ENCODE assay signal across 23 mouse cellular contexts in the genomic region with DNA sequence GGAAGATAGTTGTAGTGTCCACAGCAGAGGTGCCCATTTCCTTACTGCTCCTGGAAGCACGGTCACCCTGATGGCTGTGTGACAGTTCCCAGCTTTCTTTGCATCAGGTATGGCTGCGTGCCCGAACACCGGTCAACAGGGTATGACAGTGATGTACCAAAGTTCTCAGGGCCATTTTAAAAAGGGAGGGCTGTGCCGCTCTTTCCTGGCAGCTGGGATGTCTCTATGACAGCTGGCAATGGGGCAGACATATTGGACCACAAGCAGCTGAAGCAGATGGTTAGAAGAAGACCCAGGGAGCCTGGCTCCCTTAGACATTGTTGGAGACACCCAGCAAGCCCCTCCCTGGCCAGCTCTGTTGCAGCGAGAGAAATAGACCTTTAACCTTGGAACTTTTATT.
"Had no signal": no experiment of that assay in that cellular context is flagged by ENCODE, and none has a peak within 500 bp of the region (broad histone marks: within the 10 kb centered on the region; RNA-seq: fewer than 3 reads in every experiment).

No protein-coding gene starts in this region.

- ATAC-seq: liver, postnatal 0 days had no signal

- H3K9ac ChIP-seq: limb, embryonic 12.5 days; limb, embryonic 15.5 days; liver, embryonic 14.5 days; liver, postnatal 0 days; lung, embryonic 15.5 days; midbrain, embryonic 12.5 days; neural tube, embryonic 12.5 days; neural tube, embryonic 15.5 days had no signal

- H3K4me2 ChIP-seq: limb, embryonic 12.5 days; limb, embryonic 15.5 days; liver, embryonic 11.5 days; lung, embryonic 15.5 days; midbrain, embryonic 12.5 days; neural tube, embryonic 12.5 days; neural tube, embryonic 15.5 days had no signal

- H3K27me3 ChIP-seq: limb, embryonic 12.5 days; limb, embryonic 15.5 days; lung, embryonic 15.5 days; midbrain, embryonic 12.5 days; neural tube, embryonic 12.5 days; neural tube, embryonic 15.5 days had no signal

- H3K9me3 ChIP-seq: limb, embryonic 12.5 days; limb, embryonic 15.5 days; lung, embryonic 15.5 days; midbrain, embryonic 12.5 days; neural tube, embryonic 12.5 days; neural tube, embryonic 15.5 days had no signal

- H3K4me1 ChIP-seq: limb, embryonic 12.5 days; limb, embryonic 15.5 days had no signal

- H3K4me3 ChIP-seq: layer of hippocampus, adult 2 months; limb, embryonic 12.5 days; limb, embryonic 15.5 days; lung, embryonic 15.5 days; midbrain, embryonic 12.5 days; neural tube, embryonic 12.5 days; neural tube, embryonic 15.5 days had no signal

- H3K27ac ChIP-seq: kidney, postnatal 0 days; layer of hippocampus, adult 2 months; limb, embryonic 12.5 days; limb, embryonic 15.5 days; liver, embryonic 14.5 days; lung, embryonic 15.5 days; midbrain, embryonic 12.5 days; neural tube, embryonic 12.5 days; neural tube, embryonic 15.5 days; stomach, postnatal 0 days had no signal

- H3K36me3 ChIP-seq: limb, embryonic 12.5 days; limb, embryonic 15.5 days; lung, embryonic 15.5 days; midbrain, embryonic 12.5 days; neural tube, embryonic 12.5 days; neural tube, embryonic 15.5 days had no signal

- DNase-seq: kidney, adult 2 months; kidney, postnatal 25 days; layer of hippocampus, adult 9-11 months; liver, postnatal 0 days; lung, postnatal 14 days; lung, postnatal 4 days; right cerebral cortex, adult 18-20 months; right cerebral cortex, postnatal 14 days; right cerebral cortex, postnatal 4 days; thymus, adult 2 months; thymus, postnatal 14 days; thymus, postnatal 4 days had no signal
